Mouse (Mus musculus): ENCODE measurements around the gene Ints14.
"Not testable (repeated sequence)": the region's sequence is repeated elsewhere in the genome, so short reads cannot be mapped to it uniquely, and the experiment has no call there.

Ints14 gene

GRCm38 (mm10) chr9:64951161-64951657 lies 9.5 kb upstream of the Ints14 start, which contains the start of gene Slc24a1:
TSS of gene Slc24a1 (minus strand) at chr9:64951607.
- ATAC-seq (ENCODE audit: insufficient number of reproducible peaks, low FRiP score, low TSS enrichment): no peak

- no peak for ATAC-seq (ENCODE audit: insufficient number of reproducible peaks, low FRiP score, low TSS enrichment)
Measured at GRCm38 (mm10) chr9:64952055-64952454, 8.7 kb upstream of the Ints14 start.

- no peak for ATAC-seq (ENCODE audit: insufficient number of reproducible peaks, low FRiP score, low TSS enrichment)
Measured at GRCm38 (mm10) chr9:64953190-64953589, 7.5 kb upstream of the Ints14 start.

GRCm38 (mm10) chr9:64956337-64956736 lies 4.4 kb upstream of the Ints14 start:
- no peak for ATAC-seq (ENCODE audit: insufficient number of reproducible peaks, low FRiP score, low TSS enrichment)

GRCm38 (mm10) chr9:64957276-64957675 lies 3.4 kb upstream of the Ints14 start:
- no peak for ATAC-seq (ENCODE audit: insufficient number of reproducible peaks, low FRiP score, low TSS enrichment)

- ATAC-seq (ENCODE audit: insufficient number of reproducible peaks, low FRiP score, low TSS enrichment): 0 out of 2 replicates have a peak, but pooled peaks have one; percentile 57
Measured at GRCm38 (mm10) chr9:64960978-64961320, 244 bp downstream of the Ints14 start.

- no peak for ATAC-seq (ENCODE audit: insufficient number of reproducible peaks, low FRiP score, low TSS enrichment)
Measured at GRCm38 (mm10) chr9:64980548-64980947, 19.8 kb downstream of the Ints14 start.

- no peak for ATAC-seq (ENCODE audit: insufficient number of reproducible peaks, low FRiP score, low TSS enrichment)
Measured at GRCm38 (mm10) chr9:64981904-64982303, 21.2 kb downstream of the Ints14 start.

- no peak for ATAC-seq (ENCODE audit: insufficient number of reproducible peaks, low FRiP score, low TSS enrichment)
Measured at GRCm38 (mm10) chr9:64985037-64985794, 24.5 kb downstream of the Ints14 start.

GRCm38 (mm10) chr9:64985807-64986206 lies 25.1 kb downstream of the Ints14 start:
- no peak for ATAC-seq (ENCODE audit: insufficient number of reproducible peaks, low FRiP score, low TSS enrichment)

GRCm38 (mm10) chr9:64987651-64988050 lies 26.9 kb downstream of the Ints14 start:
- no peak for ATAC-seq (ENCODE audit: insufficient number of reproducible peaks, low FRiP score, low TSS enrichment)

- ATAC-seq (ENCODE audit: insufficient number of reproducible peaks, low FRiP score, low TSS enrichment): no peak
Measured at GRCm38 (mm10) chr9:64988443-64988842, 27.7 kb downstream of the Ints14 start.

- no peak for ATAC-seq (ENCODE audit: insufficient number of reproducible peaks, low FRiP score, low TSS enrichment)
Measured at GRCm38 (mm10) chr9:64990291-64990690, 29.6 kb downstream of the Ints14 start.

- ATAC-seq (ENCODE audit: insufficient number of reproducible peaks, low FRiP score, low TSS enrichment): not testable (repeated sequence)
Measured at GRCm38 (mm10) chr9:64995464-64995863, 34.8 kb downstream of the Ints14 start.

- ATAC-seq (ENCODE audit: insufficient number of reproducible peaks, low FRiP score, low TSS enrichment): no peak
Measured at GRCm38 (mm10) chr9:65001481-65001880, 40.8 kb downstream of the Ints14 start.

GRCm38 (mm10) chr9:65005737-65006136 lies 45.0 kb downstream of the Ints14 start:
- no peak for ATAC-seq (ENCODE audit: insufficient number of reproducible peaks, low FRiP score, low TSS enrichment)

GRCm38 (mm10) chr9:65010632-65011031 lies 49.9 kb downstream of the Ints14 start:
- ATAC-seq (ENCODE audit: insufficient number of reproducible peaks, low FRiP score, low TSS enrichment): no peak

- ATAC-seq (ENCODE audit: insufficient number of reproducible peaks, low FRiP score, low TSS enrichment): no peak
Measured at GRCm38 (mm10) chr9:65011304-65011703, 50.6 kb downstream of the Ints14 start.

GRCm38 (mm10) chr9:65015461-65016222 lies 54.9 kb downstream of the Ints14 start:
- ATAC-seq (ENCODE audit: insufficient number of reproducible peaks, low FRiP score, low TSS enrichment): no peak

GRCm38 (mm10) chr9:65016241-65016977 lies 55.7 kb downstream of the Ints14 start:
- ATAC-seq (ENCODE audit: insufficient number of reproducible peaks, low FRiP score, low TSS enrichment): no peak

Data from cerebellum, adult (tissue).